Mouse (Mus musculus): ENCODE results near the gene Tmem8. TPM values are rescaled to one million over a fixed set of nuclear protein-coding genes. Genes with fewer than 3 reads are reported as not detected.
A peak's percentile ranks its signal among the peaks of the same experiment; 100 is the strongest.
"Not testable (repeated sequence)": the region's sequence is repeated elsewhere in the genome, so short reads cannot be mapped to it uniquely, and the experiment has no call there.

The Tmem8 gene
- polyA plus RNA-seq, 1 experiment from 2014 or later = 1.2 TPM

GRCm38 (mm10) chr17:26078851-26079250 is 34.2 kb upstream of the Tmem8 start:
- Histone ChIP-seq H3K4me1 (replicated peaks; ENCODE audit: control insufficient read depth, insufficient read depth, low read length) (no peaks in the 10 kb centered on the region), H3K27ac (ENCODE audit: low read depth, low read length) (no peak overlapping the region), H3K27me3 (ENCODE audit: control insufficient read depth, insufficient read depth, low read length) (no peaks in the 10 kb centered on the region), H3K4me3 (ENCODE audit: low read depth, low read length) (no peak overlapping the region), H3K9me3 (ENCODE audit: control insufficient read depth, low read length) (no peaks in the 10 kb centered on the region), H3K36me3 (ENCODE audit: control insufficient read depth, insufficient read depth, low read length) (no peaks in the 10 kb centered on the region), H3K4me2 (ENCODE audit: low read depth, low read length, severe bottlenecking) (no peak overlapping the region), H3K9ac (ENCODE audit: low read length) (no peak overlapping the region)
- WGBS = 78% methylated on average over 2 of the region's 2 CpGs
- ATAC-seq (replicated peaks; ENCODE audit: low FRiP score) (no peak), DNase-seq (ENCODE audit: low spot score) (no peak)

- DNase-seq (ENCODE audit: low spot score) (no peak), ATAC-seq (replicated peaks; ENCODE audit: low FRiP score) (no peak)
- Histone ChIP-seq H3K9ac (ENCODE audit: low read length) (no peak overlapping the region), H3K4me1 (replicated peaks; ENCODE audit: control insufficient read depth, insufficient read depth, low read length) (no peaks in the 10 kb centered on the region), H3K9me3 (ENCODE audit: control insufficient read depth, low read length) (no peaks in the 10 kb centered on the region), H3K27ac (ENCODE audit: low read depth, low read length) (no peak overlapping the region), H3K36me3 (ENCODE audit: control insufficient read depth, insufficient read depth, low read length) (no peaks in the 10 kb centered on the region), H3K4me2 (ENCODE audit: low read depth, low read length, severe bottlenecking) (no peak overlapping the region), H3K4me3 (ENCODE audit: low read depth, low read length) (no peak overlapping the region), H3K27me3 (ENCODE audit: control insufficient read depth, insufficient read depth, low read length) (no peaks in the 10 kb centered on the region)
- 42% methylated on average over 2 of the region's 2 CpGs for WGBS
These were observed 32.2 kb upstream of the Tmem8 start for GRCm38 (mm10) chr17:26080867-26081266.

DNA sequence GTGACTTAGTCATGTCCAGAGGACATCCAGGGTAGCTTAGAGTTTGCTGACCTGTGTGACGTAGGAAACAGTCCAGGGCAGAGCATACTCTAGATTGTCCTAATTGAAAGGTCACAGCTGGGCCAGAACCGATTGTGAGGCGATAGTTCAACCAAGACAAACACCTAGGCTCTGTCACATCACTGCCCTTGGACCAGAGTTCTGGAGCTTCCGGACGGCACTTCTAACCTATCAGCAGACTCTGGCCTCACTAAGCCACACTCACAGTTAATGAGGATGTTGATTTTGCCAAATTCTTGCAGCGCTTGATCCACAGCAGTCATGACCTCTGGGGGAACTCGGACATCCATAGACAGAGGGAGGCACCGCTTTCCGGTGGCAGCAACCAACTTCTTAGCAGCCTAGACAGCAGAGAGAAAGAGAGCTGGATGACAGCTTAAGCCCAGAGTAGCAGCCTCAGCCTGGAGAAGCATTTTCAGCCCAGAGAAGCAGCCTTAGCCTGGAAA is 26.0 kb upstream of the Tmem8 start:
- Histone ChIP-seq H3K27me3 (ENCODE audit: control insufficient read depth, insufficient read depth, low read length) (no peaks in the 10 kb centered on the region), H3K4me1 (replicated peaks; ENCODE audit: control insufficient read depth, insufficient read depth, low read length) (0 out of 2 replicates have a peak, but pooled peaks cover 2% of the 10 kb centered on the region), H3K9me3 (ENCODE audit: control insufficient read depth, low read length) (no peaks in the 10 kb centered on the region; the same call in 1 of the 2 replicates), H3K27ac (ENCODE audit: low read depth, low read length) (no peak overlapping the region), H3K36me3 (ENCODE audit: control insufficient read depth, insufficient read depth, low read length) (no peaks in the 10 kb centered on the region; the same call in 1 of the 2 replicates), H3K9ac (ENCODE audit: low read length) (no peak overlapping the region), H3K4me3 (ENCODE audit: low read depth, low read length) (no peak overlapping the region), H3K4me2 (ENCODE audit: low read depth, low read length, severe bottlenecking) (no peak overlapping the region)
- DNase-seq (ENCODE audit: low spot score) (no peak), ATAC-seq (replicated peaks; ENCODE audit: low FRiP score) (no peak)
- 92% methylated on average over 9 of the region's 9 CpGs for WGBS

GRCm38 (mm10) chr17:26089905-26090632 is 23.0 kb upstream of the Tmem8 start, which contains the start of gene Decr2:
Decr2 (minus strand) TSS chr17:26090337.
- ATAC-seq (replicated peaks; ENCODE audit: low FRiP score) (peak; percentile 87; the same call in 1 of the 2 replicates), DNase-seq (ENCODE audit: low spot score) (peak; percentile 92)
- 3% methylated on average over 32 of the region's 32 CpGs for WGBS

DNA sequence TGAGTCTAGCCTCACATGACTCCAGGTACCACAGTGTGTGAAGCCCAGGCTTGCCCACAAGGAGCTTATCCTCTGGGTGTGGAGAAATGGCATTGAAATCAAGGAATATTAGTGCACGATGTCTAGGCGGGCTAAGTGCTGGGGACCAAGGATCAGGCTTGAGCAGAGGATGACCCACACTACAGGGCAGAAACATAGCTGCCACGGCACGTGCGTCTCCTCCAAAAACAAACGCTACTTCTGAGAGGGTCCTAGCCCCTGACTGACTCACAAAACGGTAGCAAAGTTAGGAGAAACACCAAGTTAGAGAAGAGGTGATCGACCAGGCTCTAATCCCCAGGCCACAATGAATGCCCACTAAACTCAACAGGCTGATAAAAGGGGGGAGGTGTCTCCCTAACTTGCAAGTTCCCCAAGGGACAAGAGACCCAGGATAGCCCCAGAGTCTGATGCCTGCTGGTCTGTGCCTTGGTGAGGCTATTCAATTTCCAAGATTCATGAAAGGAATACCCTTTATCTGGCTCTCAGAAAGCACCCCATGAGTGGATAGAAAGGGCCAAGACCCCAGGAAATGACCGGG is 18.5 kb upstream of the Tmem8 start:
- H3K9ac ChIP-seq (ENCODE audit: low read length) = peak overlapping the region; percentile 91
- peak overlapping the region; percentile 70; the same call in 1 of the 2 replicates for H3K27ac ChIP-seq (ENCODE audit: low read depth, low read length)
- H3K4me2 ChIP-seq (ENCODE audit: low read depth, low read length, severe bottlenecking) = peak overlapping the region; percentile 71
- peak overlapping the region; percentile 61 for H3K4me3 ChIP-seq (ENCODE audit: low read depth, low read length)
- H3K36me3 ChIP-seq (ENCODE audit: control insufficient read depth, insufficient read depth, low read length) = no peaks in the 10 kb centered on the region; the same call in 1 of the 2 replicates
- H3K9me3 ChIP-seq (ENCODE audit: control insufficient read depth, low read length) = no peaks in the 10 kb centered on the region; the same call in 1 of the 2 replicates
- ATAC-seq (replicated peaks; ENCODE audit: low FRiP score) (peak; percentile 8; the same call in 1 of the 2 replicates), DNase-seq (ENCODE audit: low spot score) (no peak)
- peaks cover 8% of the 10 kb centered on the region; the same call in 1 of the 2 replicates for H3K4me1 ChIP-seq (replicated peaks; ENCODE audit: control insufficient read depth, insufficient read depth, low read length)
- WGBS = 31% methylated on average over 9 of the region's 9 CpGs
- H3K27me3 ChIP-seq (ENCODE audit: control insufficient read depth, insufficient read depth, low read length) = no peaks in the 10 kb centered on the region

More at GRCm38 (mm10) chr17:26089905-26090632, 23.0 kb upstream of the Tmem8 start, which contains the start of gene Decr2:
- Histone ChIP-seq H3K9me3 (ENCODE audit: control insufficient read depth, low read length) (no peaks in the 10 kb centered on the region; the same call in 1 of the 2 replicates), H3K4me2 (ENCODE audit: low read depth, low read length, severe bottlenecking) (peak within 1 kb of the TSS; percentile 88), H3K27ac (ENCODE audit: low read depth, low read length) (no peak within 1 kb of the TSS), H3K27me3 (ENCODE audit: control insufficient read depth, insufficient read depth, low read length) (no peaks in the 10 kb centered on the region), H3K4me3 (ENCODE audit: low read depth, low read length) (peak within 1 kb of the TSS; percentile 43), H3K36me3 (ENCODE audit: control insufficient read depth, insufficient read depth, low read length) (no peaks in the 10 kb centered on the region; the same call in 1 of the 2 replicates), H3K9ac (ENCODE audit: low read length) (peak within 1 kb of the TSS; percentile 70), H3K4me1 (replicated peaks; ENCODE audit: control insufficient read depth, insufficient read depth, low read length) (0 out of 2 replicates have a peak, but pooled peaks cover 4% of the 10 kb centered on the region)

- WGBS = 4% methylated on average over 47 of the region's 47 CpGs
- Histone ChIP-seq H3K4me3 (ENCODE audit: low read depth, low read length) (peak within 1 kb of the TSS; percentile 61), H3K27me3 (ENCODE audit: control insufficient read depth, insufficient read depth, low read length) (no peaks in the 10 kb centered on the region), H3K4me2 (ENCODE audit: low read depth, low read length, severe bottlenecking) (peak within 1 kb of the TSS; percentile 71), H3K9ac (ENCODE audit: low read length) (peak within 1 kb of the TSS; percentile 91), H3K36me3 (ENCODE audit: control insufficient read depth, insufficient read depth, low read length) (no peaks in the 10 kb centered on the region; the same call in 1 of the 2 replicates), H3K4me1 (replicated peaks; ENCODE audit: control insufficient read depth, insufficient read depth, low read length) (peaks cover 6% of the 10 kb centered on the region; the same call in 1 of the 2 replicates), H3K27ac (ENCODE audit: low read depth, low read length) (peak within 1 kb of the TSS; percentile 70), H3K9me3 (ENCODE audit: control insufficient read depth, low read length) (no peaks in the 10 kb centered on the region; the same call in 1 of the 2 replicates)
- ATAC-seq (replicated peaks; ENCODE audit: low FRiP score) (peak; percentile 77), DNase-seq (ENCODE audit: low spot score) (peak; percentile 83)
These were observed 17.9 kb upstream of the Tmem8 start, which contains the start of gene Nme4 for GRCm38 (mm10) chr17:26095121-26095740. Nme4 (minus strand) TSS chr17:26095602.

GRCm38 (mm10) chr17:26098461-26098860 is 14.6 kb upstream of the Tmem8 start:
- Histone ChIP-seq H3K27me3 (ENCODE audit: control insufficient read depth, insufficient read depth, low read length) (no peaks in the 10 kb centered on the region), H3K4me2 (ENCODE audit: low read depth, low read length, severe bottlenecking) (no peak overlapping the region), H3K9ac (ENCODE audit: low read length) (no peak overlapping the region), H3K4me1 (replicated peaks; ENCODE audit: control insufficient read depth, insufficient read depth, low read length) (peaks cover 6% of the 10 kb centered on the region; the same call in 1 of the 2 replicates), H3K36me3 (ENCODE audit: control insufficient read depth, insufficient read depth, low read length) (no peaks in the 10 kb centered on the region), H3K27ac (ENCODE audit: low read depth, low read length) (no peak overlapping the region), H3K9me3 (ENCODE audit: control insufficient read depth, low read length) (no peaks in the 10 kb centered on the region), H3K4me3 (ENCODE audit: low read depth, low read length) (no peak overlapping the region)
- 92% methylated on average over 7 of the region's 7 CpGs for WGBS
- no peak for ATAC-seq (replicated peaks; ENCODE audit: low FRiP score)
- no peak for DNase-seq (ENCODE audit: low spot score)

- 64% methylated on average over 3 of the region's 3 CpGs for WGBS
- H3K4me1 ChIP-seq (replicated peaks; ENCODE audit: control insufficient read depth, insufficient read depth, low read length); DNase-seq (ENCODE audit: low spot score); H3K9ac ChIP-seq (ENCODE audit: low read length); H3K9me3 ChIP-seq (ENCODE audit: control insufficient read depth, low read length); H3K27ac ChIP-seq (ENCODE audit: low read depth, low read length); H3K4me2 ChIP-seq (ENCODE audit: low read depth, low read length, severe bottlenecking); H3K27me3 ChIP-seq (ENCODE audit: control insufficient read depth, insufficient read depth, low read length); H3K4me3 ChIP-seq (ENCODE audit: low read depth, low read length); H3K36me3 ChIP-seq (ENCODE audit: control insufficient read depth, insufficient read depth, low read length); ATAC-seq (replicated peaks; ENCODE audit: low FRiP score): not testable (repeated sequence)
These were observed 13.8 kb upstream of the Tmem8 start for GRCm38 (mm10) chr17:26099316-26099715.

Measured in forebrain, embryonic 11.5 days (tissue).